Mouse (Mus musculus): ENCODE measurements around the gene Gpx3.

DNA sequence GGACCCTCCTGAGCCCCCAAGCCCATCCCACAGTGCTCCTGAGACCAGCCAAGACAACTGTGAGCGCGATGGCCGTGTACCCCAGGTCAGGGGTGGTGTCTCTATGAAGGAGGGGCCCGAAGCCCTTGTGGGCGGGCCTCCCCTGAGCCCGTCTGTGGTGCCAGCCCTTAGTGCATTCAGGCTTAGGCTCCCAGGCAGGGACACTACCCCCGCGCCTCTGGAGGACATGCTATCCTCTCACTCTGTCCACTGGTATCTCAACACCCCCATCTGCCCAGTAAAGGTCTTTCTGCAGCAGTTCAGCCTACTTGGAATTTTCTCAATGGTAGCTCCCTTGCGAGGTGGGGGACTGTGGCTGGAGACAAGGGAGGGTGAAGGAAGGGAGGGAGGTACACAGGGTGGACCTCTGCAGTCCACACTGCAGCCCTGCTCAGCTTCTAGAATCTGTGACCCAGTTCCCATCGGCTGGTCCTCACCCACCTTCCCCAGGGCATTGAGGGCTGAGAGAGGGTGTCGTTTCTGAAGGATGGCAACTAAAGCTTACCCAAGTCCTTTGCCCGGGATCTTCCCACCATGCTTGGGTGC is 7.9 kb downstream of the Gpx3 start:
- TF ChIP-seq CTCF (conservative IDR thresholded peaks at IDR 0.05; ENCODE audit: low read length) (no peak), POU5F1 (IDR thresholded peaks at IDR 0.05; ENCODE audit: borderline replicate concordance, low read length) (no peak), NANOG (IDR thresholded peaks at IDR 0.05; ENCODE audit: borderline replicate concordance, low read length) (no peak)

All from E14TG2a.4 (cell line).